Mouse (Mus musculus): ENCODE results near the gene Rmnd1. TPM values are rescaled to one million over a fixed set of nuclear protein-coding genes. Genes with fewer than 3 reads are reported as not detected.
A peak's percentile ranks its signal among the peaks of the same experiment; 100 is the strongest.
"Not testable (repeated sequence)": the region's sequence is repeated elsewhere in the genome, so short reads cannot be mapped to it uniquely, and the experiment has no call there.

Rmnd1 gene
- total RNA-seq (2014; fragmentation: Nextera tagmentation) (53.9 and 72.4 TPM in 2 replicates), total RNA-seq (2017) (58.3 and 62.8 TPM in 2 replicates)

DNA sequence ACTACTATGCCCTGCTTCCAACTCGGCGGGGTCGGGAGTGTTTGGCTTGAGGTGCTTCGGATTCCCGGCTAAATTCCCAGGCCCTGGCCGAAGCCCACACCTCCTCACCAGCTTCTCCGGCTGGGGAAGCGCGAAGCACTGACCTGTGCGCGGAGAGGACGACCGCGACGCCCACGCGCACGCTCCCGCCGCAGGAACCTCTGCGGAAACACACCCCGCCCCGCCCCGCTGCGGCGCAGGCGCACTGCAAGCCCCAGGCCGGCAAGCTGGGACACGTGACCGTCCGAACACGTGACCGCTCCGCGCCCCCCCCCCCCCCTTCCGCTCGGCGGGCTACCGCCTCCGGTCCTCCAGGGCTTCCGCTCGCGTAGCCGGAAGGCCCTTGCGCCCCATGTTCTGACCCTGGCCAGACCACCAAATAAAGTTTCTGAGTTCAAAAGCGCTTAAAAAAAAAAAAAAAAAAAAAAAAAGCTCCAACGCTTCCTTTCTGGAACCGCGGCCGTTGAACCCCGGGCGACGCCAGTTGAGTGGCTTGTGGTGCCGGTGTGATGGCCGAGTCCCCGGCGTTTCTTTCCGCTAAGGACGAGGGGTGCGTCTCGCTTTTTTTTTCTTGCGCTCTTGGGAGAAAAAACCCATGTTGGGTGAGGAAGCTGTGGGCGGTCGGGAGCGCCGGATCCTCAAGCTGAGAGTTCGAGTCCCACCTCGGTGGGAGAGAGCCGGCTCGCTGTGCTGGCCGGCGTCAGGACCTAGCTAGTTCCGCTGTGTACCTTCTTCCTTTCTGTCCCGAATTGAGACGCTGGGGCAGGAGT is at the start of gene Rmnd1, which contains the start of gene Armt1:
TSS of gene Rmnd1 (minus strand) at position 266 of the 809 bp plus-strand sequence.
TSS of gene Armt1 (plus strand) at position 345 of the 809 bp plus-strand sequence.
- ATAC-seq (replicated peaks; ENCODE audit: poor library complexity, severe bottlenecking) = peak; percentile 83

GRCm38 (mm10) chr10:4481695-4482094 is 49.5 kb upstream of the Rmnd1 start:
- ATAC-seq (replicated peaks; ENCODE audit: poor library complexity, severe bottlenecking) = peak; percentile 94

DNA sequence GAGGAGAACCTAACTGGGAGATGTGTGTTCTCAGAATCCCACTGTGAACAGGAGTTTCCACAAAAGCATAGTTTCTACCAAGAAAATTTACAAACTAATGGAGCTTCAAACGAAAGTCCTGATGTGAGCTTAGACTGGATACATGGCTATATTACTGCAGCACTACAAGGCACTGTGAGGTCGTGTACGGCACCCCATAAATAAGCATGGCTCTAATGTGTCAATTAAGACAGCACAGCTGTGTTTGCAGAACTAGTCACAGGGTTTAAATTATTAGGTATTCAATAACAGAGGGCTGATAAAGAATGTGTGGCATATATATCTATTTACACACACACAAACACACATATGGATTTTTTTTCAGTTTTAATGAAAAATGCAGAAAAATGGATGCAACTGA is 48.7 kb upstream of the Rmnd1 start:
- no peak for ATAC-seq (replicated peaks; ENCODE audit: poor library complexity, severe bottlenecking)

DNA sequence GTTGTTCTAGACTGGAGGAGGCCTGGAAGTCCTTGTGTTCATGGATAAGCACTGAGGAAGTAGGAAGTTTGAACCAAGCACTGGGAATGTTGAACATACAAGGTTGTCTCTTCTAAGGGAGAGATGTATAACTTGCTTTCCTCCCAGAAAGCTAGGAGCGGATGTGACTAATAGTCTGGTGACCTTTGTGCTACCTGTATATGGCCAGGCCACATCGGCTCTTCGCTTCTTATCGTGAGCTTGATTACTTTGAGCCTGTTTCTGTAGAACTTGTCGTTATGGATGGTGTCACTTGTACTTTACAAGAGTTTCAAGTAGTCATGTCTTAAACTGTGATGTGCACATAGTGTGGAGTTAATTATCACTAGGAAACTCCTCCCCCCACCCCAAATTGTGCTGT is 44.4 kb upstream of the Rmnd1 start:
- ATAC-seq (replicated peaks; ENCODE audit: poor library complexity, severe bottlenecking) = no peak

DNA sequence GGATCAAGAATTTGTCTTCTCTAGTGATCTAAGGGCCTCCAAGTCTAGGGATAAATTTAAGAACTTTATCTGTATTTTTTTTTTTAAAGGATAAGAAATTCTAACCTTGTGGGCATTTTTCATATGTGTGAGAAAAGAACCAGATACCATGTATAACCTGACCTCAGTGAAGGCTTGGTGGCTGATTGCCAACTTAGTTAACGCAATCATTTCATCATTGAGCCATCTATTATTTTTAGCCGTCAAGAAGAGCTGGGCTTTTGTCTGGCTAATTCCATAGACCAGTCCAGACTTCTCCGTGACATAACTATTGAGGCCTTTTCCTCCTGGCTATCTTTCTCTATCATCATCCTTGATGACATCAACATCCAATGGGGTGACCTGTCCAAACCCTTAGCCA is 43.2 kb upstream of the Rmnd1 start:
- no peak for ATAC-seq (replicated peaks; ENCODE audit: poor library complexity, severe bottlenecking)

GRCm38 (mm10) chr10:4473591-4473993 is 41.4 kb upstream of the Rmnd1 start:
- ATAC-seq (replicated peaks; ENCODE audit: poor library complexity, severe bottlenecking) = no peak

- peak; percentile 68 for ATAC-seq (replicated peaks; ENCODE audit: poor library complexity, severe bottlenecking)
Observed at GRCm38 (mm10) chr10:4469406-4469805, 37.2 kb upstream of the Rmnd1 start.

GRCm38 (mm10) chr10:4465799-4466198 is 33.6 kb upstream of the Rmnd1 start:
- no peak for ATAC-seq (replicated peaks; ENCODE audit: poor library complexity, severe bottlenecking)

DNA sequence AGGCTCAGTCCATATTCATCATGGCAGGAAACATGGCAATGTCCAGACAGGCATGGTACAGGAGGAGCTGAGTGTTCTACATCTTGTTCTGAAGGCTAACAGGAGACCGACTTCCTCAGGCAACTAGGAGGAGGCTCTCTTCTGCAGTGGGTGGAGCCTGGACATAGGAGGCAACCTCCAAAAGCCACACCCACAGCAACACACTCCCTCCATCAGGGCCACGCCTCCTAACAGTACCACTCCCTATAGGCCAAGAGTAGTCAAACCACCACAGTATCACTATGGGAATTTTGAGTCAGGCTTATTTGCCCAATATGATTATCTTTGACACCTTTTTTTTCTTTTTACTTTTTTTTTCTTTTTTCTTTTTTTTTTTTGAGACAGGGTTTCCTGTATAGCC is 28.0 kb upstream of the Rmnd1 start:
- peak; percentile 49; the same call in 1 of the 2 replicates for ATAC-seq (replicated peaks; ENCODE audit: poor library complexity, severe bottlenecking)

GRCm38 (mm10) chr10:4456409-4456808 is 24.2 kb upstream of the Rmnd1 start:
- peak; percentile 68 for ATAC-seq (replicated peaks; ENCODE audit: poor library complexity, severe bottlenecking)

DNA sequence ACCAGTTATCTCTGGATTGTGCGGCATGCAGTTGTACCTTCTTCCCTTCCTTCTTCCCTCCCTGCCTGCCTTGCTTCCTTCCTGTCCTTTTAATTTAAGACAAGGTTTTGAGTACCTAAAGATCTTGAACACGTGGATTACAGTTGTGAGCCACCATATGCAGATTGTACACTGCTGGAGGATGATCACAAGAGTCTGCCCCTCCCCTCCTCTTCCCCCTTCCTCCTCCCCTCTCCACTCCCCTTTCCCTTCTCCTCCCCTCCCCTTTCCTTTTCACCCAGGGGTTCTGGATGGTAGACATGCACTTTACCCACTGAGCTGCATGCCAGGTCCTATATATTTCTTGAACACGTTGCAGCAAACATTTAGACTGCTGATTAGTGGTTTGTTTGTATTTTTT is 3.2 kb upstream of the Rmnd1 start:
- ATAC-seq (replicated peaks; ENCODE audit: poor library complexity, severe bottlenecking) = no peak

- not testable (repeated sequence) for ATAC-seq (replicated peaks; ENCODE audit: poor library complexity, severe bottlenecking)
Observed at GRCm38 (mm10) chr10:4433871-4434270, 1.7 kb upstream of the Rmnd1 start.

GRCm38 (mm10) chr10:4432996-4433755 is 988 bp upstream of the Rmnd1 start:
- no peak for ATAC-seq (replicated peaks; ENCODE audit: poor library complexity, severe bottlenecking)

DNA sequence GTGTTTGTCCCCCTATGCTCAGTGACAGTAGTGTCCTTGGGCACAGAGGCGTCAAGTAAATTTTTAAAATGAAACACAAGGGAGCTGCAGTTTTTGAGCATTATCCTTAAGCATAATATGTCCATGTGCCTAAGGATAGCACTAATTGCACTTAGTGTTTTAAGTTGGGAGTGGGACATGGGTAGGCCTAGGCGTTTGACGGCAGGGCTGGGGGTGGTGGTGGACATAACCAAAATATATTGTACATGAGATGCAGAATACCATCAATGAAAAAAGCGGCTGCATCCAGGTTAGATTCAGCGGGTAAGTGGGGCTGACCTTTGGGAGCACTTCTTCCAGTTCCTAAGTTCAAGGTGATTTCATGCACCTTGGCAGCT is 454 bp downstream of the Rmnd1 start:
- no peak for ATAC-seq (replicated peaks; ENCODE audit: poor library complexity, severe bottlenecking)

- no peak for ATAC-seq (replicated peaks; ENCODE audit: poor library complexity, severe bottlenecking)
Observed at GRCm38 (mm10) chr10:4430826-4431225, 1.4 kb downstream of the Rmnd1 start.

GRCm38 (mm10) chr10:4430399-4430798 is 1.8 kb downstream of the Rmnd1 start:
- ATAC-seq (replicated peaks; ENCODE audit: poor library complexity, severe bottlenecking) = peak; percentile 44

GRCm38 (mm10) chr10:4425245-4425644 is 6.9 kb downstream of the Rmnd1 start:
- 0 out of 2 replicates have a peak, but pooled peaks have one; percentile 37 for ATAC-seq (replicated peaks; ENCODE audit: poor library complexity, severe bottlenecking)

DNA sequence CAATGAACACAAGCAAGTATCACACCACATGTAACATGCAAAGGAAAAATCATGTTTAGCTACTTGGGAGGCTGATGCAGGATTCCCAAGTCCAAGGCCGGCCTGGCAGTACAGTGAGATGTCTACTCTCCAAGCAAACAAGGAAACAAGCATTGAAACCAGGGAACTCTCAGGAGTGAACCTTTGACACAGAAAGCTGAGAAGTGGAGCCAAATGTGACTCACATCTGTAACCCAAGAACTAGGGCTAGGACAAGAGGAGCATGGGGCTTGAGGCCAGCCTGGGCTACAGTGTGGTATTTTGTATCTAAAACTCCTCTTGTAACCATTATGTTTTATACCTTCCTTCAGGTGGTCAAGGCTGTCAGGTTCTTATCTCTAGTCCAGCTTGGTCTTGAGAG is 25.0 kb downstream of the Rmnd1 start:
- ATAC-seq (replicated peaks; ENCODE audit: poor library complexity, severe bottlenecking) = no peak

GRCm38 (mm10) chr10:4405511-4405910 is 26.7 kb downstream of the Rmnd1 start:
- no peak for ATAC-seq (replicated peaks; ENCODE audit: poor library complexity, severe bottlenecking)

- ATAC-seq (replicated peaks; ENCODE audit: poor library complexity, severe bottlenecking) = peak; percentile 83
Observed at GRCm38 (mm10) chr10:4404895-4405491, 27.2 kb downstream of the Rmnd1 start.

GRCm38 (mm10) chr10:4398058-4398457 is 34.1 kb downstream of the Rmnd1 start:
- ATAC-seq (replicated peaks; ENCODE audit: poor library complexity, severe bottlenecking) = no peak
